Comparison of ENCODE assay signal across 18 mouse cellular contexts in the genomic region with DNA sequence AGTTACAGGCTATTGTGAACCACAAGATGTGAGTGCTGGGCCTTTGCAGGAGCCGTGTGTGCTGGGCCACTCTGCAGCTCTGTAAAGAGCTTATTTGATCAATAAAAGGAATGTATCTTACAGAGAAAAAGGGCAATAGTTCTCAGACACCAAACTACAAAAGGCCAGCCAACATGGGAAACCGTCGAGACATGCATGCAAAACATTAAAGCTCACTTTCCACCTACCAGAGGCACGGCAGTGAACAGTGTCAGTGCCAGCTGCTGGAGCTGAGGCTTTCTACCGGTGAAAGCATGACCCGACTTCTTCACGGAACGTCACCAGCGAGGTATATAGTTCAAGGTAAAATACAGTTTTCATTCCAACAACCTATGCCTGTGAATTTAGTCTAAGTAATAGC.
"Had no signal": no experiment of that assay in that cellular context is flagged by ENCODE, and none has a peak within 500 bp of the region (broad histone marks: within the 10 kb centered on the region; RNA-seq: fewer than 3 reads in every experiment).

No protein-coding gene starts in this region.

- H3K4me2 ChIP-seq: limb, embryonic 12.5 days; limb, embryonic 15.5 days; liver, embryonic 11.5 days; lung, embryonic 14.5 days; midbrain, embryonic 13.5 days; neural tube, embryonic 13.5 days had no signal

- ATAC-seq: liver, postnatal 0 days; lung, postnatal 0 days; midbrain, embryonic 13.5 days had no signal

- H3K4me1 ChIP-seq: midbrain, embryonic 13.5 days; neural tube, embryonic 13.5 days had no signal

- H3K36me3 ChIP-seq: limb, embryonic 12.5 days; limb, embryonic 15.5 days; midbrain, embryonic 13.5 days; neural tube, embryonic 13.5 days had no signal

- H3K27me3 ChIP-seq: limb, embryonic 12.5 days; limb, embryonic 15.5 days; midbrain, embryonic 13.5 days; neural tube, embryonic 13.5 days had no signal

- H3K9me3 ChIP-seq: limb, embryonic 12.5 days; limb, embryonic 15.5 days; midbrain, embryonic 13.5 days; neural tube, embryonic 13.5 days had no signal

- H3K27ac ChIP-seq: kidney, postnatal 0 days; layer of hippocampus, adult 2 months; limb, embryonic 12.5 days; limb, embryonic 15.5 days; liver, embryonic 14.5 days; macrophage; midbrain, embryonic 13.5 days; neural tube, embryonic 13.5 days had no signal

- H3K4me3 ChIP-seq: layer of hippocampus, adult 2 months; limb, embryonic 12.5 days; limb, embryonic 15.5 days; midbrain, embryonic 13.5 days; neural tube, embryonic 13.5 days had no signal

- DNase-seq: kidney, adult 2 months; kidney, postnatal 25 days; layer of hippocampus, adult 9-11 months; left cerebral cortex, postnatal 4 days; liver, postnatal 0 days; lung, embryonic 14.5 days; thymus, adult 18-20 months; thymus, postnatal 36 days had no signal

- H3K9ac ChIP-seq: limb, embryonic 12.5 days; limb, embryonic 15.5 days; liver, embryonic 14.5 days; liver, postnatal 0 days; lung, embryonic 14.5 days; midbrain, embryonic 13.5 days; neural tube, embryonic 13.5 days had no signal
